Mouse (Mus musculus): ENCODE measurements around the gene Hes1. TPM values are rescaled to one million over a fixed set of nuclear protein-coding genes. Genes with fewer than 3 reads are reported as not detected.

Hes1 gene
- polyA plus RNA-seq, 1 experiment from 2014 or later: 89.1 TPM

- Histone ChIP-seq H3K4me1 (ENCODE audit: insufficient read depth, low read depth, low read length) (0 out of 2 replicates have a peak, but pooled peaks cover 4% of the 10 kb centered on the region), H3K27me3 (replicated peaks; ENCODE audit: insufficient read depth, low read length) (no peaks in the 10 kb centered on the region), H3K36me3 (ENCODE audit: insufficient read depth, low read length) (no peaks in the 10 kb centered on the region), H3K9me3 (ENCODE audit: low read length) (no peaks in the 10 kb centered on the region), H3K4me2 (replicated peaks; ENCODE audit: low read depth, low read length) (no peak overlapping the region), H3K9ac (replicated peaks; ENCODE audit: low read depth) (no peak overlapping the region), H3K4me3 (ENCODE audit: low read depth, low read length) (no peak overlapping the region), H3K27ac (ENCODE audit: low read length) (no peak overlapping the region)
- no peak for DNase-seq (ENCODE audit: low spot score)
- 62% methylated on average over 5 of the region's 5 CpGs for WGBS
- no peak for ATAC-seq
- TF ChIP-seq EP300 (IDR thresholded peaks at IDR 0.05): no peak
- TF ChIP-seq CTCF (IDR thresholded peaks at IDR 0.05): no peak
Observed at GRCm38 (mm10) chr16:30034979-30035440, 29.2 kb upstream of the Hes1 start.

- ATAC-seq (no peak), DNase-seq (ENCODE audit: low spot score) (no peak)
- H3K9ac ChIP-seq (replicated peaks; ENCODE audit: low read depth): no peak overlapping the region
- no peak overlapping the region for H3K27ac ChIP-seq (ENCODE audit: low read length)
- no peak overlapping the region for H3K4me3 ChIP-seq (ENCODE audit: low read depth, low read length)
- H3K9me3 ChIP-seq (ENCODE audit: low read length): no peaks in the 10 kb centered on the region
- TF ChIP-seq CTCF (IDR thresholded peaks at IDR 0.05) (no peak), EP300 (IDR thresholded peaks at IDR 0.05) (no peak)
- H3K36me3 ChIP-seq (ENCODE audit: insufficient read depth, low read length): no peaks in the 10 kb centered on the region
- H3K27me3 ChIP-seq (replicated peaks; ENCODE audit: insufficient read depth, low read length): no peaks in the 10 kb centered on the region
- H3K4me2 ChIP-seq (replicated peaks; ENCODE audit: low read depth, low read length): no peak overlapping the region
- H3K4me1 ChIP-seq (ENCODE audit: insufficient read depth, low read depth, low read length): 0 out of 2 replicates have a peak, but pooled peaks cover 4% of the 10 kb centered on the region
- WGBS: 73% methylated on average over 3 of the region's 3 CpGs
Observed at GRCm38 (mm10) chr16:30036104-30036503, 28.1 kb upstream of the Hes1 start.

GRCm38 (mm10) chr16:30038663-30039593 lies 25.3 kb upstream of the Hes1 start:
- WGBS: 28% methylated on average over 15 of the region's 17 CpGs
- Histone ChIP-seq H3K36me3 (ENCODE audit: insufficient read depth, low read length) (no peaks in the 10 kb centered on the region), H3K9me3 (ENCODE audit: low read length) (no peaks in the 10 kb centered on the region), H3K9ac (replicated peaks; ENCODE audit: low read depth) (no peak overlapping the region), H3K27me3 (replicated peaks; ENCODE audit: insufficient read depth, low read length) (no peaks in the 10 kb centered on the region), H3K4me3 (ENCODE audit: low read depth, low read length) (no peak overlapping the region; the same call in 1 of the 2 replicates), H3K4me2 (replicated peaks; ENCODE audit: low read depth, low read length) (peak overlapping the region; percentile 38), H3K27ac (ENCODE audit: low read length) (peak overlapping the region; percentile 72), H3K4me1 (ENCODE audit: insufficient read depth, low read depth, low read length) (0 out of 2 replicates have a peak, but pooled peaks cover 4% of the 10 kb centered on the region)
- TF ChIP-seq EP300 (IDR thresholded peaks at IDR 0.05) (no peak), CTCF (IDR thresholded peaks at IDR 0.05) (peak; percentile 46)
- DNase-seq (ENCODE audit: low spot score): peak; percentile 63
- ATAC-seq: peak; percentile 71

GRCm38 (mm10) chr16:30039841-30040240 lies 24.3 kb upstream of the Hes1 start:
- H3K36me3 ChIP-seq (ENCODE audit: insufficient read depth, low read length): no peaks in the 10 kb centered on the region
- no peaks in the 10 kb centered on the region for H3K27me3 ChIP-seq (replicated peaks; ENCODE audit: insufficient read depth, low read length)
- 61% methylated on average over 2 of the region's 2 CpGs for WGBS
- no peak overlapping the region for H3K4me2 ChIP-seq (replicated peaks; ENCODE audit: low read depth, low read length)
- H3K9me3 ChIP-seq (ENCODE audit: low read length): no peaks in the 10 kb centered on the region
- no peak overlapping the region for H3K9ac ChIP-seq (replicated peaks; ENCODE audit: low read depth)
- peak; percentile 89 for TF ChIP-seq EP300 (IDR thresholded peaks at IDR 0.05)
- no peak for TF ChIP-seq CTCF (IDR thresholded peaks at IDR 0.05)
- H3K4me1 ChIP-seq (ENCODE audit: insufficient read depth, low read depth, low read length): no peaks in the 10 kb centered on the region
- H3K27ac ChIP-seq (ENCODE audit: low read length): peak overlapping the region; percentile 72
- H3K4me3 ChIP-seq (ENCODE audit: low read depth, low read length): no peak overlapping the region
- ATAC-seq: peak; percentile 96
- DNase-seq (ENCODE audit: low spot score): peak; percentile 90

- 70% methylated on average over 4 of the region's 4 CpGs for WGBS
- no peak overlapping the region for H3K4me2 ChIP-seq (replicated peaks; ENCODE audit: low read depth, low read length)
- ATAC-seq: no peak
- TF ChIP-seq CTCF (IDR thresholded peaks at IDR 0.05) (no peak), EP300 (IDR thresholded peaks at IDR 0.05) (no peak)
- H3K9me3 ChIP-seq (ENCODE audit: low read length): no peaks in the 10 kb centered on the region
- H3K4me1 ChIP-seq (ENCODE audit: insufficient read depth, low read depth, low read length): no peaks in the 10 kb centered on the region; the same call in 1 of the 2 replicates
- no peak for DNase-seq (ENCODE audit: low spot score)
- H3K27me3 ChIP-seq (replicated peaks; ENCODE audit: insufficient read depth, low read length): no peaks in the 10 kb centered on the region
- no peak overlapping the region for H3K27ac ChIP-seq (ENCODE audit: low read length)
- H3K4me3 ChIP-seq (ENCODE audit: low read depth, low read length): no peak overlapping the region
- H3K9ac ChIP-seq (replicated peaks; ENCODE audit: low read depth): no peak overlapping the region
- no peaks in the 10 kb centered on the region for H3K36me3 ChIP-seq (ENCODE audit: insufficient read depth, low read length)
Observed at GRCm38 (mm10) chr16:30042859-30043258, 21.3 kb upstream of the Hes1 start.

GRCm38 (mm10) chr16:30045615-30046014 lies 18.6 kb upstream of the Hes1 start:
- DNase-seq (ENCODE audit: low spot score) (peak; percentile 82), ATAC-seq (peak; percentile 74)
- no peak for TF ChIP-seq CTCF (IDR thresholded peaks at IDR 0.05)
- TF ChIP-seq EP300 (IDR thresholded peaks at IDR 0.05): no peak
- H3K27ac ChIP-seq (ENCODE audit: low read length): no peak overlapping the region
- H3K9ac ChIP-seq (replicated peaks; ENCODE audit: low read depth): no peak overlapping the region
- WGBS: 41% methylated on average over 5 of the region's 5 CpGs
- H3K27me3 ChIP-seq (replicated peaks; ENCODE audit: insufficient read depth, low read length): no peaks in the 10 kb centered on the region
- no peaks in the 10 kb centered on the region for H3K9me3 ChIP-seq (ENCODE audit: low read length)
- H3K4me2 ChIP-seq (replicated peaks; ENCODE audit: low read depth, low read length): no peak overlapping the region
- H3K4me3 ChIP-seq (ENCODE audit: low read depth, low read length): no peak overlapping the region
- H3K36me3 ChIP-seq (ENCODE audit: insufficient read depth, low read length): no peaks in the 10 kb centered on the region
- no peaks in the 10 kb centered on the region; the same call in 1 of the 2 replicates for H3K4me1 ChIP-seq (ENCODE audit: insufficient read depth, low read depth, low read length)
